Mouse (Mus musculus) cerebellum, adult 2 months (tissue): ENCODE results near the gene Gjd2.

Experiments
- CTCF ChIP-seq: fragments of 200-500 bp; IDR thresholded peaks from 2 replicates; pipeline ENCODE4 v1.5.1; 2011; ENCODE audit warnings: low read depth, mild to moderate bottlenecking, control low read depth, low read length, moderate library complexity, borderline replicate concordance; ENCODE audit not compliant: insufficient read depth
- POLR2A ChIP-seq: fragments of 200-500 bp; IDR thresholded peaks from 2 replicates; pipeline ENCODE4 v1.6.1; 2011; ENCODE audit warnings: low read length, control low read depth, borderline replicate concordance; ENCODE audit not compliant: insufficient read depth

GRCm38 (mm10) chr2:114023383-114023782 lies 10.0 kb upstream of the Gjd2 start:
- TF ChIP-seq CTCF, result no peak
- no peak for TF ChIP-seq POLR2A
